In genomic region chr16:33923758-33924157, GRCm38 (mm10) we compare ENCODE assay signal across 20 mouse cellular contexts. TPM values are rescaled to one million over a fixed set of nuclear protein-coding genes. Genes with fewer than 3 reads are reported as not detected.
DNase-seq lines count a peak whose midpoint lies in the region; ATAC-seq lines count a peak whose summit lies in the region.
"Had no signal": no experiment of that assay in that cellular context is flagged by ENCODE, and none has a peak within 500 bp of the region (broad histone marks: within the 10 kb centered on the region; RNA-seq: fewer than 3 reads in every experiment).

No protein-coding gene starts in this region.

- ATAC-seq in embryonic facial prominence, embryonic 12.5 days (ENCODE audit: insufficient number of reproducible peaks, insufficient read depth, low FRiP score, low TSS enrichment), result no peak
- ATAC-seq in limb, embryonic 12.5 days (ENCODE audit: insufficient number of reproducible peaks, insufficient read depth, low FRiP score, low TSS enrichment, low read depth), result no peak
- no peak for ATAC-seq in limb, embryonic 13.5 days (ENCODE audit: low FRiP score, low read depth)
- no peak for ATAC-seq in forebrain, embryonic 16.5 days
- ATAC-seq: forebrain, embryonic 14.5 days; midbrain, embryonic 15.5 days had no signal

- H3K36me3 ChIP-seq in embryonic facial prominence, embryonic 12.5 days, result peaks cover 24% of the 10 kb centered on the region
- peaks cover 57% of the 10 kb centered on the region for H3K36me3 ChIP-seq in embryonic facial prominence, embryonic 10.5 days (replicated peaks)
- peaks cover 24% of the 10 kb centered on the region for H3K36me3 ChIP-seq in limb, embryonic 12.5 days
- peaks cover 48% of the 10 kb centered on the region for H3K36me3 ChIP-seq in limb, embryonic 10.5 days
- H3K36me3 ChIP-seq in limb, embryonic 13.5 days, result peaks cover 23% of the 10 kb centered on the region
- peaks cover 10% of the 10 kb centered on the region; the same call in 1 of the 2 replicates for H3K36me3 ChIP-seq in macrophage (ENCODE audit: inconsistent target)
- no peaks in the 10 kb centered on the region for H3K36me3 ChIP-seq in forebrain, embryonic 16.5 days (ENCODE audit: control insufficient read depth, insufficient read depth)
- H3K36me3 ChIP-seq: hindbrain, embryonic 10.5 days; midbrain, embryonic 15.5 days had no signal

- no peak overlapping the region for H3K4me3 ChIP-seq in embryonic facial prominence, embryonic 12.5 days
- no peak overlapping the region for H3K4me3 ChIP-seq in embryonic facial prominence, embryonic 10.5 days
- H3K4me3 ChIP-seq in limb, embryonic 12.5 days (replicated peaks), result no peak overlapping the region
- H3K4me3 ChIP-seq in limb, embryonic 10.5 days, result no peak overlapping the region
- H3K4me3 ChIP-seq in limb, embryonic 13.5 days, result no peak overlapping the region
- H3K4me3 ChIP-seq in macrophage (ENCODE audit: inconsistent target), result no peak overlapping the region
- H3K4me3 ChIP-seq in forebrain, embryonic 16.5 days (replicated peaks; ENCODE audit: low read length), result no peak overlapping the region
- H3K4me3 ChIP-seq: erythroblast, embryonic 14.5 days; hindbrain, embryonic 10.5 days; midbrain, embryonic 15.5 days had no signal

- no peaks in the 10 kb centered on the region for H3K9me3 ChIP-seq in embryonic facial prominence, embryonic 12.5 days
- no peaks in the 10 kb centered on the region for H3K9me3 ChIP-seq in embryonic facial prominence, embryonic 10.5 days
- no peaks in the 10 kb centered on the region for H3K9me3 ChIP-seq in limb, embryonic 12.5 days
- H3K9me3 ChIP-seq in limb, embryonic 10.5 days (replicated peaks), result no peaks in the 10 kb centered on the region
- H3K9me3 ChIP-seq in limb, embryonic 13.5 days, result no peaks in the 10 kb centered on the region
- H3K9me3 ChIP-seq in forebrain, embryonic 16.5 days (ENCODE audit: control insufficient read depth, low read length), result no peaks in the 10 kb centered on the region
- H3K9me3 ChIP-seq: hindbrain, embryonic 10.5 days; midbrain, embryonic 15.5 days had no signal

- 92% methylated on average over 8 of the region's 8 CpGs for WGBS in embryonic facial prominence, embryonic 12.5 days
- 92% methylated on average over 8 of the region's 8 CpGs for WGBS in embryonic facial prominence, embryonic 10.5 days
- WGBS in limb, embryonic 12.5 days, result 85% methylated on average over 8 of the region's 8 CpGs
- WGBS in limb, embryonic 10.5 days, result 92% methylated on average over 8 of the region's 8 CpGs
- 82% methylated on average over 8 of the region's 8 CpGs for WGBS in limb, embryonic 13.5 days
- 80% methylated on average over 8 of the region's 8 CpGs for WGBS in macrophage (ENCODE audit: missing documents)
- 89% methylated on average over 8 of the region's 8 CpGs for WGBS in forebrain, embryonic 16.5 days

- peak overlapping the region; percentile 86; the same call in 1 of the 2 replicates for H3K27ac ChIP-seq in embryonic facial prominence, embryonic 12.5 days
- no peak overlapping the region for H3K27ac ChIP-seq in embryonic facial prominence, embryonic 10.5 days (replicated peaks)
- 0 out of 2 replicates have a peak overlapping the region, but pooled peaks have one; percentile 12 for H3K27ac ChIP-seq in limb, embryonic 12.5 days
- no peak overlapping the region for H3K27ac ChIP-seq in limb, embryonic 10.5 days
- H3K27ac ChIP-seq in limb, embryonic 13.5 days, result peak overlapping the region; percentile 80; the same call in 1 of the 2 replicates
- H3K27ac ChIP-seq in macrophage, result peak overlapping the region; percentile 100
- H3K27ac ChIP-seq in forebrain, embryonic 16.5 days (ENCODE audit: low read length), result no peak overlapping the region
- H3K27ac ChIP-seq: hindbrain, embryonic 10.5 days; midbrain, embryonic 15.5 days had no signal

- no peaks in the 10 kb centered on the region for H3K27me3 ChIP-seq in embryonic facial prominence, embryonic 12.5 days
- no peaks in the 10 kb centered on the region for H3K27me3 ChIP-seq in embryonic facial prominence, embryonic 10.5 days (replicated peaks; ENCODE audit: low read depth, poor library complexity, severe bottlenecking)
- H3K27me3 ChIP-seq in limb, embryonic 12.5 days, result no peaks in the 10 kb centered on the region
- no peaks in the 10 kb centered on the region for H3K27me3 ChIP-seq in limb, embryonic 10.5 days (ENCODE audit: low read depth, poor library complexity, severe bottlenecking)
- H3K27me3 ChIP-seq in limb, embryonic 13.5 days, result no peaks in the 10 kb centered on the region
- 0 out of 2 replicates have a peak, but pooled peaks cover 3% of the 10 kb centered on the region for H3K27me3 ChIP-seq in forebrain, embryonic 16.5 days (replicated peaks; ENCODE audit: control insufficient read depth, insufficient read depth, low read length)
- H3K27me3 ChIP-seq: midbrain, embryonic 15.5 days had no signal

- no peak for DNase-seq in embryonic facial prominence, embryonic 10.5 days (ENCODE audit: low spot score)
- no peak for DNase-seq in limb, embryonic 10.5 days (ENCODE audit: low spot score)
- no peak for DNase-seq in cerebellum, adult 18-20 months
- DNase-seq: adrenal gland, postnatal 10 days; cerebellum, adult 8-10 months; kidney, adult 8-10 months; lung, adult 18-20 months; lung, postnatal 36 days; right cerebral cortex, adult 18-20 months; spleen, adult 18-20 months; thymus, adult 18-20 months had no signal

- H3K79me2 ChIP-seq in macrophage (ENCODE audit: inconsistent target), result peaks cover 47% of the 10 kb centered on the region; the same call in 1 of the 2 replicates

- no peak overlapping the region for H3K4me2 ChIP-seq in embryonic facial prominence, embryonic 12.5 days (replicated peaks)
- no peak overlapping the region for H3K4me2 ChIP-seq in limb, embryonic 12.5 days
- no peak overlapping the region for H3K4me2 ChIP-seq in limb, embryonic 13.5 days (replicated peaks)
- H3K4me2 ChIP-seq in forebrain, embryonic 16.5 days (ENCODE audit: low read length), result no peak overlapping the region
- H3K4me2 ChIP-seq: midbrain, embryonic 15.5 days had no signal

- no peak overlapping the region for H3K9ac ChIP-seq in embryonic facial prominence, embryonic 12.5 days
- no peak overlapping the region for H3K9ac ChIP-seq in limb, embryonic 12.5 days (replicated peaks)
- no peak overlapping the region for H3K9ac ChIP-seq in limb, embryonic 13.5 days
- no peak overlapping the region for H3K9ac ChIP-seq in forebrain, embryonic 16.5 days (replicated peaks; ENCODE audit: low read depth, low read length)
- H3K9ac ChIP-seq: midbrain, embryonic 15.5 days had no signal

- H3K4me1 ChIP-seq in embryonic facial prominence, embryonic 12.5 days, result peaks cover 34% of the 10 kb centered on the region
- H3K4me1 ChIP-seq in embryonic facial prominence, embryonic 10.5 days, result peaks cover 32% of the 10 kb centered on the region
- H3K4me1 ChIP-seq in limb, embryonic 12.5 days (replicated peaks), result peaks cover 37% of the 10 kb centered on the region
- peaks cover 35% of the 10 kb centered on the region for H3K4me1 ChIP-seq in limb, embryonic 10.5 days
- H3K4me1 ChIP-seq in limb, embryonic 13.5 days, result peaks cover 41% of the 10 kb centered on the region
- peaks cover 4% of the 10 kb centered on the region; the same call in 1 of the 2 replicates for H3K4me1 ChIP-seq in forebrain, embryonic 16.5 days (replicated peaks; ENCODE audit: control insufficient read depth, insufficient read depth, low read length)

RNA-seq across cellular contexts. Expression of gene Umps, which starts 43.1 kb away (rescaled TPM):
- polyA plus RNA-seq in embryonic facial prominence, embryonic 12.5 days (2016; fragmentation: Nextera tagmentation; extraction: Ambion mirVana), result 62.6 and 63.6 TPM in 2 replicates
- 105 and 106 TPM in 2 replicates for polyA plus RNA-seq in embryonic facial prominence, embryonic 10.5 days (2016; fragmentation: Nextera tagmentation; extraction: Ambion mirVana)
- 67.9 and 69.2 TPM in 2 replicates for polyA plus RNA-seq in limb, embryonic 12.5 days (2016; fragmentation: Nextera tagmentation; extraction: Ambion mirVana)
- polyA plus RNA-seq in limb, embryonic 10.5 days (2016; fragmentation: Nextera tagmentation; extraction: Ambion mirVana), result 107 and 119 TPM in 2 replicates
- 57.8 and 58.2 TPM in 2 replicates for polyA plus RNA-seq in limb, embryonic 13.5 days (2015; fragmentation: Nextera tagmentation; extraction: Ambion mirVana)
- 10 to 100 TPM in 2 of 26 experiments, 1 to 10 TPM in 20, under 1 TPM in 4; 0.51 to 13.5 (median 3.7) TPM for total RNA-seq in macrophage (2018; cell fraction: chromatin; rRNA removed)
- 10 to 100 TPM in 19 of 26 experiments, 1 to 10 TPM in 7; 6.9 to 17.3 (median 12.8) TPM for total RNA-seq in macrophage (2018; cell fraction: cytosol; rRNA removed)
- total RNA-seq in macrophage (2018; cell fraction: nucleus; rRNA removed), result 10 to 100 TPM in 4 of 26 experiments, 1 to 10 TPM in 22; 2.0 to 17.8 (median 4.3) TPM
- polyA plus RNA-seq in macrophage (2018), result 11.6 to 23.0 TPM (median 12.1 TPM) in 3 replicates
- 30.9 and 32.6 TPM in 2 replicates for polyA plus RNA-seq in forebrain, embryonic 16.5 days (2015; fragmentation: Nextera tagmentation; extraction: Ambion mirVana)

Comparison
In these comparisons a context has a peak if more than half of its experiments do, and no peak if none do; other contexts are left out.
1. H3K27ac ChIP-seq: peak in embryonic facial prominence, embryonic 12.5 days (single experiment), limb, embryonic 12.5 days (single experiment), limb, embryonic 13.5 days (single experiment) and macrophage (single experiment); none in embryonic facial prominence, embryonic 10.5 days (single experiment), limb, embryonic 10.5 days (single experiment) and forebrain, embryonic 16.5 days (single experiment).